Mouse (Mus musculus): ENCODE results near the gene Prkn.

- TF ChIP-seq GATA1 (IDR thresholded peaks at IDR 0.05; ENCODE audit: borderline replicate concordance, low read length), result no peak
- no peak for TF ChIP-seq FLI1 (IDR thresholded peaks at IDR 0.05; ENCODE audit: low read length)
These were observed 1242.0 kb downstream of the Prkn start for GRCm38 (mm10) chr17:12082201-12082600.
